Mouse (Mus musculus): ENCODE results near the gene Cdkn2d. TPM values are rescaled to one million over a fixed set of nuclear protein-coding genes. Genes with fewer than 3 reads are reported as not detected.
"Not testable (repeated sequence)": the region's sequence is repeated elsewhere in the genome, so short reads cannot be mapped to it uniquely, and the experiment has no call there.

Gene Cdkn2d
- polyA plus RNA-seq, 1 experiment from 2014 or later, result 43.7 TPM

GRCm38 (mm10) chr9:21313394-21313793, 22.2 kb upstream of the Cdkn2d start:
- no peak overlapping the region for H3K9ac ChIP-seq (ENCODE audit: low read length)
- H3K36me3 ChIP-seq (ENCODE audit: control insufficient read depth, insufficient read depth, low read length), result no peaks in the 10 kb centered on the region
- peak; percentile 93 for DNase-seq (ENCODE audit: low spot score)
- peaks cover 14% of the 10 kb centered on the region for H3K27me3 ChIP-seq (replicated peaks; ENCODE audit: control insufficient read depth, insufficient read depth, low read length)
- peak; percentile 80 for ATAC-seq (replicated peaks; ENCODE audit: low FRiP score, low TSS enrichment, low read depth)
- no peak overlapping the region for H3K4me3 ChIP-seq (ENCODE audit: low read depth, low read length)
- no peaks in the 10 kb centered on the region for H3K9me3 ChIP-seq (ENCODE audit: control insufficient read depth, low read length)
- WGBS, result 8% methylated on average over 11 of the region's 11 CpGs
- no peak overlapping the region for H3K27ac ChIP-seq (ENCODE audit: low read depth)
- no peaks in the 10 kb centered on the region for H3K4me1 ChIP-seq (replicated peaks; ENCODE audit: control insufficient read depth, insufficient read depth, low read length)
- H3K4me2 ChIP-seq (ENCODE audit: low read length), result no peak overlapping the region

DNA sequence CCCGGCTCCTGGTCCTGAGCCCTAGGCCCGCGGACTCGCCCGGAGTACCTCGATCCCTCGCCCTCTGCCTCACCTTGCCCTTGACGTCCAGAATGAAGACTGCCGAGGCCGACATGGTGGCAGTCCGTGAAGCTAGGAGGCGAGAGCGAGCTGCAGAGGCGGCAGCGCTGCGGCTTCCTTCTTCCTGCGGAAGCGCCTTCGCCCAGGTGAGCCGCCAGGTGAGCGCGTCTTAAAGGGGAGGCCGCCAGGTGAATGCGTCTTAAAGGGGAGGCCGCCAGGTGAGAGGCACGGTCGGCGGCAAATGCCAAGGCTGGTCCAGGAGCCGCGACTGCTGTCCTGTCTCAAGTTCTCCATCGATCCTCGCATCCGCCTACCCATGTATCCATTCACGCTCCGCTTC, 20.9 kb upstream of the Cdkn2d start, which contains the start of gene Ap1m2:
Gene Ap1m2 (minus strand): TSS at position 204 of the 400 bp plus-strand sequence.
- H3K4me1 ChIP-seq (replicated peaks; ENCODE audit: control insufficient read depth, insufficient read depth, low read length), result no peaks in the 10 kb centered on the region
- WGBS, result 8% methylated on average over 34 of the region's 35 CpGs
- peak within 1 kb of the TSS; percentile 37 for H3K4me2 ChIP-seq (ENCODE audit: low read length)
- peak within 1 kb of the TSS; percentile 42 for H3K4me3 ChIP-seq (ENCODE audit: low read depth, low read length)
- ATAC-seq (replicated peaks; ENCODE audit: low FRiP score, low TSS enrichment, low read depth), result peak; percentile 47
- H3K9ac ChIP-seq (ENCODE audit: low read length), result no peak within 1 kb of the TSS
- peaks cover 14% of the 10 kb centered on the region for H3K27me3 ChIP-seq (replicated peaks; ENCODE audit: control insufficient read depth, insufficient read depth, low read length)
- H3K9me3 ChIP-seq (ENCODE audit: control insufficient read depth, low read length), result no peaks in the 10 kb centered on the region
- no peak within 1 kb of the TSS for H3K27ac ChIP-seq (ENCODE audit: low read depth)
- no peaks in the 10 kb centered on the region for H3K36me3 ChIP-seq (ENCODE audit: control insufficient read depth, insufficient read depth, low read length)
- DNase-seq (ENCODE audit: low spot score), result peak; percentile 83

DNA sequence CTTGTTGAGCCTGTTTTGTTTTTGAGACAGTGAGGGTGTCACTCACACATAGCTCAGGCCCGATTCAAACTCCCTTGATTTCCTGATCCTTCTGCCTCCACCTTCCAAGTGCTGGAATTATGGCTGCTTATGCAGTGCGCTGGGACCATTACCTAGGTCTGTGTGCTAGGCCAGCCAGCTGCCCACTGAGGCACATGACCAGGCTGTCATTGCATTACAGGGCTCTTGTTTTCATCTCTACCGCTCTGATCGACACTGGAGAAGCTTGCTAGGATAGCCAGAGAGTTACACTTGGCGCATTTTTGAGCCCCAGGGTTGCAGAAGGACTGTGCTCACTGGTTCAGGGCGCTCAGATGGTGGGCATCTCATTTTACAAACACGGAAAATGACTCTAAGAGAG, 20.5 kb upstream of the Cdkn2d start:
- Histone ChIP-seq H3K27ac (ENCODE audit: low read depth) (no peak overlapping the region), H3K9me3 (ENCODE audit: control insufficient read depth, low read length) (no peaks in the 10 kb centered on the region), H3K9ac (ENCODE audit: low read length) (no peak overlapping the region), H3K4me3 (ENCODE audit: low read depth, low read length) (peak overlapping the region; percentile 42), H3K36me3 (ENCODE audit: control insufficient read depth, insufficient read depth, low read length) (no peaks in the 10 kb centered on the region), H3K4me1 (replicated peaks; ENCODE audit: control insufficient read depth, insufficient read depth, low read length) (no peaks in the 10 kb centered on the region), H3K27me3 (replicated peaks; ENCODE audit: control insufficient read depth, insufficient read depth, low read length) (peaks cover 14% of the 10 kb centered on the region), H3K4me2 (ENCODE audit: low read length) (peak overlapping the region; percentile 37)
- 0 out of 2 replicates have a peak, but pooled peaks have one; percentile 7 for ATAC-seq (replicated peaks; ENCODE audit: low FRiP score, low TSS enrichment, low read depth)
- DNase-seq (ENCODE audit: low spot score), result peak; percentile 60
- 25% methylated on average over 7 of the region's 7 CpGs for WGBS

DNA sequence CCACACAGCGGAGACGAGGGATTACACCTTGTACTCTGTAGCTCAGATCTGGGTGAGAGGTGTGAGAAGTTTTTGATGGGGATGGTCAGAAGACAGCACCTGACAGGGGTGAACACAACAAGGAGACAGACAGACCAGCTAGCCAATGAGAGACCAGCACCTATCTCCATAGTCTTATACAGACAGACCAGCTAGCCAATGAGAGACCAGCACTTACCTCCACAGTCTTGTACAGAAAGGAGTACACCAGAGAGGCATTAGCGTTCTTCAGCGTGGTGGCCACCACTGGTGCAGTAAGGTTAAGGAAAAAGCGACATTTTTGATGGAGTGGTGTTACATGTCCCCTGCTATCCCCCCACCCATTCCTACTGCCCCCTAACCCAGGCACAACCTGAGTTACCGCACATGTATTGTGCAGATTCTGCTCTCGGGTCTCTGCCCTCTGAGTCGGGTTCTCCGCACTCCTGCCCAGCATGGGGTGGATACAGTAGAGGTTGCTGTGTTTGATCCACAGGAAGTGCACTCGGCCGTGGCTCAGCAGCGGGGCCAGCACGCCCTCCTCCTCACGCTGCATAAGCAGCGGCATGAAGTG, 18.0 kb upstream of the Cdkn2d start:
- peaks cover 14% of the 10 kb centered on the region for H3K27me3 ChIP-seq (replicated peaks; ENCODE audit: control insufficient read depth, insufficient read depth, low read length)
- 68% methylated on average over 15 of the region's 15 CpGs for WGBS
- H3K36me3 ChIP-seq (ENCODE audit: control insufficient read depth, insufficient read depth, low read length), result no peaks in the 10 kb centered on the region
- DNase-seq (ENCODE audit: low spot score) (no peak), ATAC-seq (replicated peaks; ENCODE audit: low FRiP score, low TSS enrichment, low read depth) (no peak)
- H3K9ac ChIP-seq (ENCODE audit: low read length), result no peak overlapping the region
- H3K4me1 ChIP-seq (replicated peaks; ENCODE audit: control insufficient read depth, insufficient read depth, low read length), result no peaks in the 10 kb centered on the region
- no peak overlapping the region for H3K27ac ChIP-seq (ENCODE audit: low read depth)
- H3K4me2 ChIP-seq (ENCODE audit: low read length), result no peak overlapping the region
- H3K4me3 ChIP-seq (ENCODE audit: low read depth, low read length), result no peak overlapping the region
- no peaks in the 10 kb centered on the region for H3K9me3 ChIP-seq (ENCODE audit: control insufficient read depth, low read length)

GRCm38 (mm10) chr9:21305065-21305464, 13.9 kb upstream of the Cdkn2d start:
- Histone ChIP-seq H3K4me2 (ENCODE audit: low read length) (no peak overlapping the region), H3K27me3 (replicated peaks; ENCODE audit: control insufficient read depth, insufficient read depth, low read length) (no peaks in the 10 kb centered on the region), H3K4me3 (ENCODE audit: low read depth, low read length) (no peak overlapping the region), H3K9me3 (ENCODE audit: control insufficient read depth, low read length) (no peaks in the 10 kb centered on the region), H3K36me3 (ENCODE audit: control insufficient read depth, insufficient read depth, low read length) (no peaks in the 10 kb centered on the region), H3K4me1 (replicated peaks; ENCODE audit: control insufficient read depth, insufficient read depth, low read length) (no peaks in the 10 kb centered on the region), H3K9ac (ENCODE audit: low read length) (no peak overlapping the region), H3K27ac (ENCODE audit: low read depth) (no peak overlapping the region)
- no peak for DNase-seq (ENCODE audit: low spot score)
- ATAC-seq (replicated peaks; ENCODE audit: low FRiP score, low TSS enrichment, low read depth), result no peak
- 74% methylated on average over 7 of the region's 7 CpGs for WGBS

DNA sequence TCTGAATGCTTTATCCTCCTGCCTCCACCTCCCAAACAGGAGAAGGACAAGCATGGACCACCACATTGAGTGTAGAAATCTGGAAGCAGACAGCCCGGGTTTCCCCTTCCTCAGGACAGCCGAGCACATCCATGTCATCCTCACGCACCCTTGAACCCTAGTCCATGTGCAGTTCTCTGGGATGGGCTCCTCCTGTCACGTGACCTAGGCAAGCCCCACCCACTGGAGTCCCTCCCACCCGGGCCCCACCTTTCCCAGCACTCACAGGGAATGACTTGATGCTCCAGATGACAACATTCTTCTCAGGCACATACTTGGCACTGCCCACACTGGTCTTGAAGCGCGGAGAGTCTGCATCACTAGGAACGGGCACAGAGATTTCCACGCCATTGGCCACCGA, 7.8 kb upstream of the Cdkn2d start:
- no peaks in the 10 kb centered on the region for H3K4me1 ChIP-seq (replicated peaks; ENCODE audit: control insufficient read depth, insufficient read depth, low read length)
- no peak overlapping the region for H3K27ac ChIP-seq (ENCODE audit: low read depth)
- H3K36me3 ChIP-seq (ENCODE audit: control insufficient read depth, insufficient read depth, low read length), result no peaks in the 10 kb centered on the region
- DNase-seq (ENCODE audit: low spot score), result no peak
- H3K4me2 ChIP-seq (ENCODE audit: low read length), result no peak overlapping the region
- ATAC-seq (replicated peaks; ENCODE audit: low FRiP score, low TSS enrichment, low read depth), result no peak
- whole genome bisulfite sequencing, result 87% methylated on average over 10 of the region's 10 CpGs
- H3K9me3 ChIP-seq (ENCODE audit: control insufficient read depth, low read length), result no peaks in the 10 kb centered on the region
- H3K4me3 ChIP-seq (ENCODE audit: low read depth, low read length), result no peak overlapping the region
- no peaks in the 10 kb centered on the region for H3K27me3 ChIP-seq (replicated peaks; ENCODE audit: control insufficient read depth, insufficient read depth, low read length)
- H3K9ac ChIP-seq (ENCODE audit: low read length), result no peak overlapping the region

- peak overlapping the region; percentile 72 for H3K4me2 ChIP-seq (ENCODE audit: low read length)
- H3K9me3 ChIP-seq (ENCODE audit: control insufficient read depth, low read length), result no peaks in the 10 kb centered on the region
- 95% methylated on average over 3 of the region's 3 CpGs for WGBS
- ATAC-seq (replicated peaks; ENCODE audit: low FRiP score, low TSS enrichment, low read depth), result no peak
- H3K4me3 ChIP-seq (ENCODE audit: low read depth, low read length), result no peak overlapping the region
- H3K36me3 ChIP-seq (ENCODE audit: control insufficient read depth, insufficient read depth, low read length), result no peaks in the 10 kb centered on the region
- H3K27ac ChIP-seq (ENCODE audit: low read depth), result no peak overlapping the region
- peaks cover 12% of the 10 kb centered on the region for H3K4me1 ChIP-seq (replicated peaks; ENCODE audit: control insufficient read depth, insufficient read depth, low read length)
- H3K27me3 ChIP-seq (replicated peaks; ENCODE audit: control insufficient read depth, insufficient read depth, low read length), result no peaks in the 10 kb centered on the region
- no peak for DNase-seq (ENCODE audit: low spot score)
- H3K9ac ChIP-seq (ENCODE audit: low read length), result no peak overlapping the region
These were observed 1.1 kb upstream of the Cdkn2d start for GRCm38 (mm10) chr9:21292271-21292670.

- peak overlapping the region; percentile 84 for H3K4me3 ChIP-seq (ENCODE audit: low read depth, low read length)
- peak; percentile 59 for DNase-seq (ENCODE audit: low spot score)
- H3K27ac ChIP-seq (ENCODE audit: low read depth), result peak overlapping the region; percentile 85
- not testable (repeated sequence) for H3K27me3 ChIP-seq (replicated peaks; ENCODE audit: control insufficient read depth, insufficient read depth, low read length); ATAC-seq (replicated peaks; ENCODE audit: low FRiP score, low TSS enrichment, low read depth); H3K9me3 ChIP-seq (ENCODE audit: control insufficient read depth, low read length); H3K36me3 ChIP-seq (ENCODE audit: control insufficient read depth, insufficient read depth, low read length)
- peak overlapping the region; percentile 44 for H3K9ac ChIP-seq (ENCODE audit: low read length)
- WGBS, result 16% methylated on average over 7 of the region's 7 CpGs
- H3K4me2 ChIP-seq (ENCODE audit: low read length), result peak overlapping the region; percentile 72
- H3K4me1 ChIP-seq (replicated peaks; ENCODE audit: control insufficient read depth, insufficient read depth, low read length), result peaks cover 16% of the 10 kb centered on the region
These were observed 661 bp upstream of the Cdkn2d start for GRCm38 (mm10) chr9:21291868-21292267.

DNA sequence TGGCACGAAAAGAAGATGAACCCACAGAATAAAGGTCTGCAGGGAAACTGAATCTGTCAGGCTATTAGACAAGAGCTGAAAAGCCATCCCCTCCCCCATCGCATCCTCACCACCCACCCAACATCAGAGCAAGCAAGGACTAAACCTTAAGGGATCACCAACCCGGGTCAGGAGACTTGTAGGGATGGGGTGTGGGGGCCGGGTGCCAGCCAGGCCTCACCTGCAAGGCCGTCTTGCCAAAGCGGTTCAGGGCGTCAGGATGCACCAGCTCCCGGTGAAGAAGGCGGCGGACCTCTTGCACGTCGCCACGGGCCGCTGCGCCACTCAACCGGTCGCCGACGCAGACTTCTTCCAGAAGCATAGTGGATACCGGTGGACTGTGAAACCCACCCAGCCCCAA, 618 bp downstream of the Cdkn2d start:
- Histone ChIP-seq H3K4me3 (ENCODE audit: low read depth, low read length) (peak overlapping the region; percentile 84), H3K9me3 (ENCODE audit: control insufficient read depth, low read length) (no peaks in the 10 kb centered on the region)
- 0 out of 2 replicates have a peak, but pooled peaks have one; percentile 0 for ATAC-seq (replicated peaks; ENCODE audit: low FRiP score, low TSS enrichment, low read depth)

More for the DNA sequence above, 618 bp downstream of the Cdkn2d start:
- Histone ChIP-seq H3K4me2 (ENCODE audit: low read length) (peak overlapping the region; percentile 72), H3K9ac (ENCODE audit: low read length) (peak overlapping the region; percentile 61), H3K4me1 (replicated peaks; ENCODE audit: control insufficient read depth, insufficient read depth, low read length) (peaks cover 22% of the 10 kb centered on the region), H3K36me3 (ENCODE audit: control insufficient read depth, insufficient read depth, low read length) (peaks cover 3% of the 10 kb centered on the region; the same call in 1 of the 2 replicates), H3K27me3 (replicated peaks; ENCODE audit: control insufficient read depth, insufficient read depth, low read length) (no peaks in the 10 kb centered on the region), H3K27ac (ENCODE audit: low read depth) (no peak overlapping the region; the same call in 1 of the 2 replicates)
- no peak for DNase-seq (ENCODE audit: low spot score)
- WGBS, result under 1% methylated on average over 20 of the region's 20 CpGs
